In genomic region chr9:43676011-43676410, GRCm38 (mm10) we compare ENCODE assay signal across 14 mouse cellular contexts.
"Had no signal": no experiment of that assay in that cellular context is flagged by ENCODE, and none has a peak within 500 bp of the region (broad histone marks: within the 10 kb centered on the region; RNA-seq: fewer than 3 reads in every experiment).

No protein-coding gene starts in this region.

- H3K9me3 ChIP-seq: limb, embryonic 13.5 days; midbrain, embryonic 13.5 days had no signal

- H3K4me1 ChIP-seq: limb, embryonic 13.5 days had no signal

- H3K36me3 ChIP-seq: limb, embryonic 13.5 days; midbrain, embryonic 13.5 days had no signal

- H3K4me2 ChIP-seq: limb, embryonic 13.5 days; midbrain, embryonic 13.5 days had no signal

- H3K27me3 ChIP-seq: midbrain, embryonic 13.5 days had no signal

- H3K27ac ChIP-seq: limb, embryonic 13.5 days; liver, embryonic 14.5 days; midbrain, embryonic 13.5 days; stomach, postnatal 0 days had no signal

- H3K4me3 ChIP-seq: limb, embryonic 13.5 days; midbrain, embryonic 13.5 days had no signal

- DNase-seq: kidney, adult 8-10 months; kidney, postnatal 25 days; layer of hippocampus, adult 9-11 months; left cerebral cortex, postnatal 4 days; lung, adult 18-20 months; lung, postnatal 36 days; right cerebral cortex, adult 18-20 months; right cerebral cortex, postnatal 25 days; thymus, postnatal 4 days had no signal

- ATAC-seq: intestine, postnatal 0 days; midbrain, embryonic 13.5 days had no signal

- H3K9ac ChIP-seq: limb, embryonic 13.5 days; liver, embryonic 14.5 days; midbrain, embryonic 13.5 days had no signal
